Mouse (Mus musculus) liver (tissue): ENCODE results near the gene Zmynd8.

Experiments
- DNase-seq: peaks from one replicate; pipeline ENCODE4 v3.0.0-alpha.2; 2020; ENCODE audit warnings: mixed read lengths

The Zmynd8 gene

GRCm38 (mm10) chr2:165856611-165857200 is 42.1 kb downstream of the Zmynd8 start:
- DNase-seq = no peak

- DNase-seq = no peak
These were observed 43.0 kb downstream of the Zmynd8 start for GRCm38 (mm10) chr2:165855641-165856301.

- peak; percentile 55 for DNase-seq
These were observed 44.4 kb downstream of the Zmynd8 start for GRCm38 (mm10) chr2:165854207-165854968.

GRCm38 (mm10) chr2:165852896-165853633 is 45.8 kb downstream of the Zmynd8 start:
- DNase-seq = no peak

- DNase-seq = no peak
These were observed 46.4 kb downstream of the Zmynd8 start for GRCm38 (mm10) chr2:165852453-165852852.

GRCm38 (mm10) chr2:165851811-165852415 is 46.9 kb downstream of the Zmynd8 start:
- no peak for DNase-seq

GRCm38 (mm10) chr2:165850826-165851225 is 48.0 kb downstream of the Zmynd8 start:
- no peak for DNase-seq

GRCm38 (mm10) chr2:165849129-165849528 is 49.7 kb downstream of the Zmynd8 start:
- DNase-seq = peak; percentile 43

- DNase-seq = no peak
These were observed 52.0 kb downstream of the Zmynd8 start for GRCm38 (mm10) chr2:165846787-165847186.

GRCm38 (mm10) chr2:165845490-165845889 is 53.3 kb downstream of the Zmynd8 start:
- no peak for DNase-seq

- no peak for DNase-seq
These were observed 55.5 kb downstream of the Zmynd8 start for GRCm38 (mm10) chr2:165843350-165843749.

- no peak for DNase-seq
These were observed 56.6 kb downstream of the Zmynd8 start for GRCm38 (mm10) chr2:165842241-165842640.

- DNase-seq = no peak
These were observed 57.0 kb downstream of the Zmynd8 start for GRCm38 (mm10) chr2:165841805-165842204.

- DNase-seq = no peak
These were observed 58.0 kb downstream of the Zmynd8 start for GRCm38 (mm10) chr2:165840852-165841251.

GRCm38 (mm10) chr2:165839317-165839652 is 59.5 kb downstream of the Zmynd8 start:
- no peak for DNase-seq

GRCm38 (mm10) chr2:165838606-165839316 is 60.1 kb downstream of the Zmynd8 start:
- DNase-seq = no peak

GRCm38 (mm10) chr2:165834601-165835000 is 64.2 kb downstream of the Zmynd8 start:
- DNase-seq = no peak

GRCm38 (mm10) chr2:165833468-165833867 is 65.3 kb downstream of the Zmynd8 start:
- no peak for DNase-seq

GRCm38 (mm10) chr2:165832720-165833119 is 66.1 kb downstream of the Zmynd8 start:
- no peak for DNase-seq

- no peak for DNase-seq
These were observed 66.5 kb downstream of the Zmynd8 start for GRCm38 (mm10) chr2:165832295-165832694.

- no peak for DNase-seq
These were observed 67.1 kb downstream of the Zmynd8 start for GRCm38 (mm10) chr2:165831637-165832289.

GRCm38 (mm10) chr2:165828770-165829169 is 70.0 kb downstream of the Zmynd8 start:
- no peak for DNase-seq
